Mouse (Mus musculus) cerebellum, adult 18-20 months (tissue): ENCODE results near the gene Atrnl1.
"Not testable (repeated sequence)": the region's sequence is repeated elsewhere in the genome, so short reads cannot be mapped to it uniquely, and the experiment has no call there.

Experiments
- DNase-seq, 2 experiments: peaks; one replicate each; pipeline ENCODE4 v3.0.0; 2021

Atrnl1 gene

GRCm38 (mm10) chr19:57610058-57610475, 767 bp upstream of the Atrnl1 start:
- no peak for DNase-seq

GRCm38 (mm10) chr19:57611291-57612178, 701 bp downstream of the Atrnl1 start:
- DNase-seq, result peak; percentile 6 to 27

- no peak for DNase-seq
These were observed 1.3 kb downstream of the Atrnl1 start for GRCm38 (mm10) chr19:57612179-57612472.

GRCm38 (mm10) chr19:57615972-57616621, 5.3 kb downstream of the Atrnl1 start:
- DNase-seq, result no peak

- DNase-seq, result no peak
These were observed 8.3 kb downstream of the Atrnl1 start for GRCm38 (mm10) chr19:57619088-57619487.

- DNase-seq, result no peak
These were observed 11.0 kb downstream of the Atrnl1 start for GRCm38 (mm10) chr19:57621814-57622213.

- DNase-seq, result no peak
These were observed 14.9 kb downstream of the Atrnl1 start for GRCm38 (mm10) chr19:57625738-57626137.

GRCm38 (mm10) chr19:57627251-57627650, 16.4 kb downstream of the Atrnl1 start:
- DNase-seq, result no peak

- DNase-seq, result no peak
These were observed 31.7 kb downstream of the Atrnl1 start for GRCm38 (mm10) chr19:57642536-57642935.

- DNase-seq, result no peak
These were observed 32.1 kb downstream of the Atrnl1 start for GRCm38 (mm10) chr19:57642980-57643379.

- no peak for DNase-seq
These were observed 37.5 kb downstream of the Atrnl1 start for GRCm38 (mm10) chr19:57648202-57648943.

GRCm38 (mm10) chr19:57648944-57649271, 38.1 kb downstream of the Atrnl1 start:
- no peak for DNase-seq

GRCm38 (mm10) chr19:57655083-57655482, 44.2 kb downstream of the Atrnl1 start:
- DNase-seq, result peak; percentile 45 to 50

GRCm38 (mm10) chr19:57655491-57655890, 44.7 kb downstream of the Atrnl1 start:
- DNase-seq, result no peak

- no peak for DNase-seq
These were observed 46.7 kb downstream of the Atrnl1 start for GRCm38 (mm10) chr19:57657426-57658087.

- DNase-seq, result no peak
These were observed 47.6 kb downstream of the Atrnl1 start for GRCm38 (mm10) chr19:57658111-57659091.

- no peak for DNase-seq
These were observed 56.2 kb downstream of the Atrnl1 start for GRCm38 (mm10) chr19:57667011-57667410.

- DNase-seq, result no peak
These were observed 57.1 kb downstream of the Atrnl1 start for GRCm38 (mm10) chr19:57667946-57668345.

- no peak for DNase-seq
These were observed 68.6 kb downstream of the Atrnl1 start for GRCm38 (mm10) chr19:57679455-57679854.

GRCm38 (mm10) chr19:57686596-57686995, 75.8 kb downstream of the Atrnl1 start:
- no peak for DNase-seq

GRCm38 (mm10) chr19:57692566-57692965, 81.7 kb downstream of the Atrnl1 start:
- DNase-seq, result no peak

GRCm38 (mm10) chr19:57696781-57697180, 85.9 kb downstream of the Atrnl1 start:
- not testable (repeated sequence) for DNase-seq
